Mouse (Mus musculus) intestine, postnatal 0 days (tissue): ENCODE results near the gene Zp1. TPM values are rescaled to one million over a fixed set of nuclear protein-coding genes. Genes with fewer than 3 reads are reported as not detected.

Source experiments
- ATAC-seq: fragments of 200-750 bp; cut with Nextera tagmentation; 2 replicates; pipeline ENCODE4 v1.8.0; 2017; ENCODE audit warnings: mild to moderate bottlenecking, moderate TSS enrichment, moderate library complexity
- H3K27ac ChIP-seq: fragments of 300-500 bp; sonication (generic); 2 replicates; pipeline ENCODE4 v1.5.1; 2014; ENCODE audit warnings: mild to moderate bottlenecking, low read depth, low read length, moderate library complexity
- H3K27me3 ChIP-seq: fragments of 300-500 bp; sonication (generic); replicated peaks from 2 replicates; pipeline ENCODE4 v1.6.1; 2014; ENCODE audit warnings: low read length, mixed read lengths; ENCODE audit not compliant: control insufficient read depth, insufficient read depth
- H3K36me3 ChIP-seq: fragments of 300-500 bp; sonication (generic); 2 replicates; pipeline ENCODE4 v1.6.1; 2014; ENCODE audit warnings: mild to moderate bottlenecking, moderate library complexity; ENCODE audit not compliant: control insufficient read depth, insufficient read depth
- H3K4me1 ChIP-seq: fragments of 300-500 bp; sonication (generic); replicated peaks from 2 replicates; pipeline ENCODE4 v1.6.1; 2014; ENCODE audit warnings: antibody characterized with exemption, low read length, mixed read lengths; ENCODE audit not compliant: control insufficient read depth, insufficient read depth
- H3K4me2 ChIP-seq: fragments of 300-500 bp; sonication (generic); replicated peaks from 2 replicates; pipeline ENCODE4 v1.6.1; 2014; ENCODE audit warnings: low read depth, mild to moderate bottlenecking, moderate library complexity
- H3K4me3 ChIP-seq: fragments of 300-500 bp; sonication (generic); 2 replicates; pipeline ENCODE4 v1.5.1; 2014; ENCODE audit warnings: low read depth, low read length
- H3K9ac ChIP-seq: fragments of 300-500 bp; sonication (generic); 2 replicates; pipeline ENCODE4 v1.6.1; 2014; ENCODE audit warnings: mild to moderate bottlenecking, low read depth, low read length
- H3K9me3 ChIP-seq: fragments of 300-500 bp; sonication (generic); 2 replicates; pipeline ENCODE4 v1.6.1; 2016; ENCODE audit warnings: mixed run types; ENCODE audit not compliant: control insufficient read depth
- CTCF ChIP-seq: sonication (generic); IDR thresholded peaks from 2 replicates; pipeline ENCODE4 v1.5.1; 2016; ENCODE audit warnings: low read depth, mild to moderate bottlenecking, control low read depth, antibody characterized with exemption, moderate library complexity
- WGBS: fragments of 180-500 bp; shearing (Covaris S2); extraction: QIAGEN DNeasy Blood & Tissue Kit; methylation state at CpG from one replicate; pipeline ENCODE4 v1.1.7; 2014; 5-methylcytosine and 5-hydroxymethylcytosine counted together
- polyA plus RNA-seq: library from polyadenylated mRNA; unstranded; fragments of >200 nt; fragmentation: Nextera tagmentation; extraction: Ambion mirVana; gene quantifications from 2 replicates; pipeline ENCODE4 v1.2.1, GENCODE M21; 2015

The Zp1 gene
- polyA plus RNA-seq, 1 experiment from 2014 or later, result not detected

DNA sequence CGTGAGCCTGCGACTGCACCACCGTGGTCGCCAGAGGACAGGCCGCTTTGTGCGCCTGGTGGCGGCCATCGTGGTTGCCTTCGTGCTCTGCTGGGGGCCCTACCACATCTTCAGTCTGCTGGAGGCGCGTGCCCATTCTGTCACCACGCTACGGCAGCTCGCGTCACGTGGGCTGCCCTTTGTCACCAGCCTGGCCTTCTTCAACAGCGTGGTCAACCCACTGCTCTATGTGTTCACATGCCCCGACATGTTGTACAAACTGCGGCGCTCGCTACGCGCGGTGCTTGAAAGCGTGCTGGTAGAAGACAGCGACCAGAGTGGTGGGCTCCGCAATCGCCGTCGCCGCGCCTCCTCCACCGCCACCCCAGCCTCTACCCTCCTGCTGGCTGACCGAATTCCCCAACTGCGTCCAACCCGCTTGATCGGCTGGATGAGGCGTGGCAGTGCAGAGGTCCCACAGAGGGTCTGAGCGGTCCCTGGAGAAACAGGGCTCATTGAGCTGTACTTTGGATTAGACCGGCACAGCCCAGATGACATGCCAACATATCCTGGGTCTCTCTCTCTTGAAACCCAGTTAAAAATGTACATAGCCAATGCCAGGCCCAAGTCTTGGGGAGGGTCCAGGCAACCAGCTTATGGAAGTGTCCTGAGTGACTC lies 20.5 kb upstream of the Zp1 start:
- ATAC-seq, result peak; percentile 55
- peaks cover 40% of the 10 kb centered on the region for H3K36me3 ChIP-seq
- no peak for TF ChIP-seq CTCF
- H3K9me3 ChIP-seq, result no peaks in the 10 kb centered on the region
- no peaks in the 10 kb centered on the region; the same call in 1 of the 2 replicates for H3K4me1 ChIP-seq
- H3K4me2 ChIP-seq, result peak overlapping the region; percentile 57
- no peak overlapping the region for H3K27ac ChIP-seq
- WGBS, result 10% methylated on average over 40 of the region's 40 CpGs
- H3K4me3 ChIP-seq, result peak overlapping the region; percentile 21
- no peak overlapping the region for H3K9ac ChIP-seq
- H3K27me3 ChIP-seq, result no peaks in the 10 kb centered on the region

DNA sequence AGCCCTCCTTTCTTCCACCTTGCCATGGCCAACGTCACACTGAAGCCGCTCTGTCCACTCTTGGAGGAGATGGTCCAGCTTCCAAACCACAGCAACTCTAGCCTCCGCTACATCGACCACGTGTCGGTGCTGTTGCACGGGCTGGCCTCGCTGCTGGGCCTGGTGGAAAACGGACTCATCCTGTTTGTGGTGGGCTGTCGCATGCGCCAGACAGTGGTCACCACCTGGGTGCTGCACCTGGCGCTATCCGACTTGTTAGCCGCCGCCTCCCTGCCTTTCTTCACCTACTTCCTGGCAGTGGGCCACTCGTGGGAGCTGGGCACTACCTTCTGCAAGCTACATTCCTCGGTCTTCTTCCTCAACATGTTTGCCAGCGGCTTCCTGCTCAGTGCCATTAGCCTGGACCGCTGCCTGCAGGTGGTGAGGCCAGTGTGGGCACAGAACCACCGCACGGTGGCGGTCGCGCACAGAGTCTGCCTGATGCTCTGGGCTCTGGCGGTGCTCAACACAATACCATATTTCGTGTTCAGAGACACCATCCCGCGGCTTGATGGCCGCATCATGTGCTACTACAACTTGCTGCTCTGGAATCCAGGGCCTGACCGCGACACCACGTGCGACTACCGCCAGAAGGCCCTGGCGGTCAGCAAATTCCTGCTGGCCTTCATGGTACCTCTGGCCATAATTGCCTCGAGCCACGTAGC lies 19.8 kb upstream of the Zp1 start:
- Histone ChIP-seq H3K27me3 (no peaks in the 10 kb centered on the region), H3K4me2 (peak overlapping the region; percentile 57), H3K4me3 (peak overlapping the region; percentile 21), H3K9ac (no peak overlapping the region), H3K4me1 (no peaks in the 10 kb centered on the region; the same call in 1 of the 2 replicates), H3K27ac (no peak overlapping the region), H3K36me3 (peaks cover 36% of the 10 kb centered on the region), H3K9me3 (no peaks in the 10 kb centered on the region)
- 24% methylated on average over 37 of the region's 37 CpGs for WGBS
- TF ChIP-seq CTCF, result peak; percentile 92
- ATAC-seq, result peak; percentile 85

DNA sequence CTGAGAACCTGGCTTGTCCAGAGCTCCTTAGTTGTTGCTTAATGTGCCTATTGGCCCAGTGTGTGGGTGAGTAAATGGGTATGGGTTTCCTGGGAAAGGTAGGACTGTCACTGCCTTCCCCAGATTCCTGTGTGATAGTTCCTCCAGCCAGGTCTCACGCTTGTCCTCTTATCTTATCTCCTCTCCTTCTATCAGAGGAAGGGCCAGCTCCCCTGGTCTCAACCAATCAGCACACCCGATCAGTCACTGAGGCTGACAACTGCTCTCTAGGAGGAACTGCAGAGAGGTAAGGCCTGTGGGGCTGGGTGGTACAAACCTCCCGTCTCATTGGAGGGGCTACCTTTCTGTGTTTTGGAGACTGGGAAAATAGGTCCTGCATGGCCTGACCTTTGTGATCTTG lies 18.3 kb upstream of the Zp1 start:
- peaks cover 22% of the 10 kb centered on the region for H3K36me3 ChIP-seq
- H3K27me3 ChIP-seq, result no peaks in the 10 kb centered on the region
- 25% methylated on average over 3 of the region's 3 CpGs for WGBS
- no peak for TF ChIP-seq CTCF
- no peak overlapping the region for H3K4me2 ChIP-seq
- no peak for ATAC-seq
- H3K9me3 ChIP-seq, result no peaks in the 10 kb centered on the region
- H3K4me1 ChIP-seq, result no peaks in the 10 kb centered on the region; the same call in 1 of the 2 replicates
- no peak overlapping the region for H3K9ac ChIP-seq
- H3K4me3 ChIP-seq, result no peak overlapping the region
- no peak overlapping the region for H3K27ac ChIP-seq

- no peak for ATAC-seq
- Histone ChIP-seq H3K36me3 (peaks cover 6% of the 10 kb centered on the region), H3K9ac (no peak within 1 kb of the TSS), H3K4me3 (no peak within 1 kb of the TSS), H3K4me1 (no peaks in the 10 kb centered on the region; the same call in 1 of the 2 replicates), H3K9me3 (no peaks in the 10 kb centered on the region), H3K4me2 (no peak within 1 kb of the TSS), H3K27ac (no peak within 1 kb of the TSS), H3K27me3 (no peaks in the 10 kb centered on the region)
- TF ChIP-seq CTCF, result no peak
- 32% methylated on average over 5 of the region's 5 CpGs for WGBS
These were observed 16.7 kb upstream of the Zp1 start, which contains the start of gene Ptgdr2 for GRCm38 (mm10) chr19:10937110-10937563. Gene Ptgdr2 (plus strand): TSS chr19:10937160.

DNA sequence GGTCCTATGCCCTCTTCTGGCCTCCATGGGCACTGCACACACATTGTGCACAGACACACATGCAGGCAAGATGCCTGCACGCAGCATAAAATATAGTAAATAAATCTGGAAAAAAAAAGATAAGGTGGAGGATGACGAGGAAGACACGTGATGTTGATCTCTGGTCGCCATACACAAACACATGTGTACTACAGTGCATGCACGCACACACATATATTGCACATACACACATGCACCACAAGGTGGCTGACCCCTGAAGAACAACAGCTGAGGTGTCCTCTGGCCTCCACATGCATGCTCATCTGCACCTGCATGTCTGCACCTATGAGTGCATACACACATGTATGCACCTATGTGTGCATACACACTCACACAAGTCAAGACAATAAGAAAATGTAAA lies 15.6 kb upstream of the Zp1 start:
- Histone ChIP-seq H3K9me3 (no peaks in the 10 kb centered on the region), H3K27me3 (no peaks in the 10 kb centered on the region), H3K4me1 (no peaks in the 10 kb centered on the region; the same call in 1 of the 2 replicates), H3K36me3 (no peaks in the 10 kb centered on the region), H3K27ac (no peak overlapping the region), H3K4me2 (no peak overlapping the region), H3K4me3 (no peak overlapping the region), H3K9ac (no peak overlapping the region)
- 90% methylated on average over 5 of the region's 5 CpGs for WGBS
- no peak for ATAC-seq
- peak; percentile 26; the same call in 1 of the 2 replicates for TF ChIP-seq CTCF

DNA sequence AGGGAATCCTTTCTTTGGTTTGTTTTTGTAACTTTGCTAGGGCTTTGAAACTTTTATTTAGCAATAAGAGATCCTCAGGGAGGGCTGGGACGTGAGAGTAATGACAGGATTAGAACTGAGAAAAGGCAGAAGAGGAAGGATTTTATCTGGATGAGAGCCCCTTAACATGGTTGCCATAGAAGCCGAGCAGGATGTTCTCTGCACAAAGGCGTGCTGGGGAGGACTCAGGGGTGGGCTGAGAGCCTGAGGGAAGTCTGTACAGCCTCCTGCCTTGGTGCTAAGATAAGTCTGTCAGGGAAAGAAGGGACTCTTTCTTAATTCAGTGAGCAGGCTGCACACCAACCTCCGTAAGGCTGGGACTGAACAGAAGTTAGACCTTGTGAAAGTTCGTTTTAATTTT lies 14.6 kb upstream of the Zp1 start:
- 55% methylated on average over 5 of the region's 5 CpGs for WGBS
- H3K9ac ChIP-seq, result no peak overlapping the region
- TF ChIP-seq CTCF, result no peak
- no peak overlapping the region for H3K27ac ChIP-seq
- no peaks in the 10 kb centered on the region for H3K36me3 ChIP-seq
- no peaks in the 10 kb centered on the region for H3K9me3 ChIP-seq
- ATAC-seq, result no peak
- H3K4me2 ChIP-seq, result no peak overlapping the region
- H3K4me3 ChIP-seq, result no peak overlapping the region
- no peaks in the 10 kb centered on the region for H3K4me1 ChIP-seq
- no peaks in the 10 kb centered on the region for H3K27me3 ChIP-seq
